Mouse (Mus musculus) myocyte (in vitro differentiated cells): ENCODE data around the gene Ppef2.

Experiments
- CEBPB ChIP-seq: IDR thresholded peaks from 2 replicates; pipeline ENCODE4 v1.6.1; 2011; ENCODE audit warnings: mild to moderate bottlenecking, moderate library complexity; ENCODE audit not compliant: poor library complexity, insufficient read depth, severe bottlenecking
- MAX ChIP-seq: IDR thresholded peaks from one replicate; pipeline ENCODE4 v1.6.1; 2011; ENCODE audit warnings: low read depth, mild to moderate bottlenecking, control low read depth
- MYOD1 ChIP-seq, 3 experiments: IDR thresholded peaks; one replicate each; pipeline ENCODE4 v1.6.1; 2011; ENCODE audit warnings: control low read depth in 2 of 3, low read depth in 2 of 3, mild to moderate bottlenecking in 2 of 3, moderate library complexity in 1 of 3; ENCODE audit not compliant: insufficient read length in 2 of 3, control insufficient read depth in 1 of 3
- MYOG ChIP-seq, 3 experiments: IDR thresholded peaks; one replicate each; pipeline ENCODE4 v1.6.1; 2011; ENCODE audit warnings: control low read depth in 2 of 3, low read depth in 2 of 3, mild to moderate bottlenecking in 2 of 3; ENCODE audit not compliant: insufficient read length in 2 of 3, control insufficient read depth in 1 of 3, insufficient read depth in 1 of 3
- POLR2A ChIP-seq: IDR thresholded peaks from one replicate; pipeline ENCODE4 v1.6.1; 2011; ENCODE audit warnings: low read depth, mild to moderate bottlenecking, control low read depth, moderate library complexity; ENCODE audit not compliant: insufficient read length
- TCF12 ChIP-seq: IDR thresholded peaks from one replicate; pipeline ENCODE4 v1.6.1; 2011; ENCODE audit warnings: mild to moderate bottlenecking, control low read depth; ENCODE audit not compliant: poor library complexity, insufficient read depth, severe bottlenecking

DNA sequence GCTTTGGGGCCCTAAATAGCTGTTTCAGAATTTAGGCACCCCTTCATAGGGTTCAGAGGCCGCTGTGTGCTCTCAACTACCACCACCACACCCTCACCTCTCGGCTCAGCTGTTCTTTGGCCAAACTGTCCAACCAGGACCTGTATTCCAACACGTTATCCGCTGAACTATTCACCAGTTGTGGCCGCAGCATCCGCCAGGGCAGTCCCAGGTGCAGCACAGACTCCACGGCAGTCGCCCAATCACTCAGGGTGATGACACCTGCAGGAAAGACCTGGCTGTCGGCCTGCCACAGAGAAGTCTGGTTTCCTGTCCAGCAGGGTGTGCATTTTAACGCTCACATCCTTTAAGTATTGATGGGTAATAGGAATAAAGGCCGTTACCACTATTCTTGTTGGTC is 25.8 kb downstream of the Ppef2 start:
- no peak for TF ChIP-seq POLR2A
- TF ChIP-seq MAX: no peak
- TF ChIP-seq TCF12: no peak
- TF ChIP-seq CEBPB: no peak
- TF ChIP-seq MYOD1 (IDR thresholded peaks at IDR 0.05; ENCODE audit: control insufficient read depth in 1 of 3, insufficient read length in 2 of 3, low read depth in 2 of 3): no peak
- TF ChIP-seq MYOG (IDR thresholded peaks at IDR 0.05; ENCODE audit: control insufficient read depth in 1 of 3, insufficient read depth in 1 of 3, insufficient read length in 2 of 3, low read depth in 2 of 3): no peak
